Comparison of ENCODE assay signal across 10 mouse cellular contexts in genomic region chrX:53050353-53050752, GRCm38 (mm10).
DNase-seq lines count a peak whose midpoint lies in the region; ATAC-seq and TF ChIP-seq lines count a peak whose summit lies in the region.
"Had no signal": no experiment of that assay in that cellular context is flagged by ENCODE, and none has a peak within 500 bp of the region (broad histone marks: within the 10 kb centered on the region; RNA-seq: fewer than 3 reads in every experiment).

No protein-coding gene starts in this region.

- no peaks in the 10 kb centered on the region for H3K9me3 ChIP-seq in heart, embryonic 10.5 days
- no peaks in the 10 kb centered on the region for H3K9me3 ChIP-seq in hindbrain, embryonic 13.5 days
- H3K9me3 ChIP-seq in midbrain, embryonic 13.5 days: no peaks in the 10 kb centered on the region

- peak overlapping the region; percentile 40 for H3K4me2 ChIP-seq in hindbrain, embryonic 13.5 days
- H3K4me2 ChIP-seq in midbrain, embryonic 13.5 days (replicated peaks): peak overlapping the region; percentile 43

- H3K36me3 ChIP-seq in heart, embryonic 10.5 days: peaks cover 9% of the 10 kb centered on the region; the same call in 1 of the 2 replicates
- H3K36me3 ChIP-seq in hindbrain, embryonic 13.5 days: no peaks in the 10 kb centered on the region
- H3K36me3 ChIP-seq in midbrain, embryonic 13.5 days: no peaks in the 10 kb centered on the region

- DNase-seq in heart, embryonic 10.5 days (ENCODE audit: low spot score): no peak
- DNase-seq in heart, postnatal 4 days: no peak
- DNase-seq in brain, embryonic 14.5 days (ENCODE audit: low read depth): peak; percentile 32
- DNase-seq in testis, postnatal 14 days (ENCODE audit: low spot score): no peak
- DNase-seq in Muller cell, postnatal 12 days (ENCODE audit: inconsistent ontology term): no peak
- DNase-seq in adipocyte (ENCODE audit: low spot score): no peak
- DNase-seq: adrenal gland, adult 8-10 months; gastrocnemius, adult 2 months had no signal

- H3K27me3 ChIP-seq in heart, embryonic 10.5 days (ENCODE audit: insufficient read depth, poor library complexity, severe bottlenecking): no peaks in the 10 kb centered on the region
- 0 out of 2 replicates have a peak, but pooled peaks cover 11% of the 10 kb centered on the region for H3K27me3 ChIP-seq in hindbrain, embryonic 13.5 days
- H3K27me3 ChIP-seq in midbrain, embryonic 13.5 days: no peaks in the 10 kb centered on the region

- H3K9ac ChIP-seq in hindbrain, embryonic 13.5 days: no peak overlapping the region
- no peak overlapping the region for H3K9ac ChIP-seq in midbrain, embryonic 13.5 days (replicated peaks)

- no peak for TF ChIP-seq CTCF in brain, embryonic 14.5 days (IDR thresholded peaks at IDR 0.05; ENCODE audit: borderline replicate concordance, extremely low read depth, insufficient read depth, insufficient read length)

- H3K4me1 ChIP-seq in heart, embryonic 10.5 days: peaks cover 24% of the 10 kb centered on the region
- H3K4me1 ChIP-seq in hindbrain, embryonic 13.5 days (replicated peaks): 0 out of 2 replicates have a peak, but pooled peaks cover 4% of the 10 kb centered on the region
- peaks cover 5% of the 10 kb centered on the region; the same call in 1 of the 2 replicates for H3K4me1 ChIP-seq in midbrain, embryonic 13.5 days (replicated peaks)

- H3K4me3 ChIP-seq in heart, embryonic 10.5 days: peak overlapping the region; percentile 47
- no peak overlapping the region for H3K4me3 ChIP-seq in hindbrain, embryonic 13.5 days
- H3K4me3 ChIP-seq in midbrain, embryonic 13.5 days (replicated peaks): peak overlapping the region; percentile 16
- H3K4me3 ChIP-seq: gastrocnemius, adult 2 months had no signal

- ATAC-seq in hindbrain, embryonic 13.5 days (ENCODE audit: low FRiP score): no peak
- ATAC-seq in midbrain, embryonic 13.5 days: peak; percentile 62; the same call in 1 of the 2 replicates

- peak overlapping the region; percentile 74 for H3K27ac ChIP-seq in heart, embryonic 10.5 days
- no peak overlapping the region for H3K27ac ChIP-seq in hindbrain, embryonic 13.5 days
- no peak overlapping the region for H3K27ac ChIP-seq in midbrain, embryonic 13.5 days
- H3K27ac ChIP-seq: gastrocnemius, adult 2 months had no signal

- 15% methylated on average over 8 of the region's 9 CpGs for WGBS in heart, embryonic 10.5 days
- 22% methylated on average over 9 of the region's 9 CpGs for WGBS in hindbrain, embryonic 13.5 days
- WGBS in midbrain, embryonic 13.5 days: 8% methylated on average over 8 of the region's 9 CpGs

- no peak for TF ChIP-seq POLR2A in brain, embryonic 14.5 days (IDR thresholded peaks at IDR 0.05; ENCODE audit: borderline replicate concordance, extremely low read depth, insufficient read depth, insufficient read length, poor library complexity, severe bottlenecking)
